Mouse (Mus musculus) G1E-ER4 (cell line): Measurements from ENCODE around the gene Actr10. TPM values are rescaled to one million over a fixed set of nuclear protein-coding genes. Genes with fewer than 3 reads are reported as not detected.

Experiments
- GATA1 ChIP-seq: IDR thresholded peaks from one replicate; pipeline ENCODE4 v1.8.0; 2012; ENCODE audit warnings: low read length, inconsistent platforms
- polyA plus RNA-seq: library from polyadenylated mRNA; stranded (reverse); fragments of >175 nt; gene quantifications from 2 replicates; pipeline ENCODE4 v1.2.3, GENCODE M21; 2012

Gene Actr10
- polyA plus RNA-seq, 1 experiment = 3.1 TPM

DNA sequence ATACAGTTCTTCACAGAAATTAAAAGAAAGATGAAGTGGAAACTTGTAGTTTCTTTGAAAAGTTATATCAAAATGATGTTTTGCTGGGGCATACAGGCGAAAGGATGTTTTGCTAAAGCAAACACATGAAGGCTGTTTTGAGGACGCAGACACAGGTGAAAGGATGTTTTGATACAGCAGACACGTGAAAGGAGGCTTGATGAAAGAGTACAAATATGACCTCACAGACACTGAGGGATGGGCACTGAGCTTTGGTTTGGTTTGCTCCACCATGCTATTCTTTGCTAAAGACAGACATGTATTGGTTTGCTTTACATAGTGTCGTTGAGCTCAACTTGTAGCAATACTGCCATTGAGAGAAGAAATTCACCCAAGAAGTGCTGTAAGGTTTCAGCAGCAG lies 7.9 kb upstream of the Actr10 start:
- no peak for TF ChIP-seq GATA1

DNA sequence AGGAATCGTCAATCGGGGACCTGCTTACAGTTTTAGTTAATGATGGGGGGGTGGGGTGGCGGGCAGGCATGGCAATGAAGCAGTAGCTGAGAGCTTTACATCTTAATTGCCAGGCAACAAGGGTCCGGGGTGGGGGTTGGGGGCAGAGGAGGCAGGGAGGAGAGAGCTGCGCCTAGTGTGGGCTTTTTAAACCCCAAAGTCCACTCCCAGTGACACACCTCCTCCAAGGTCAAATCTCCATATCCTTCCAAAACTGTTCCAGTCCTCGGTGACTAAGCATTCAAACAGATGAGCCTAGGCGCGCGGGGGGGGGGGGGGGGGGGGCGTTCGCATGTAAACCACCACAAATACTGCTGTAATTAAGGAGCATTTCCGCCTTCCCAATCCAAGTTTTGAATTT lies 507 bp upstream of the Actr10 start:
- no peak for TF ChIP-seq GATA1

GRCm38 (mm10) chr12:70940806-70941205 lies 3.1 kb downstream of the Actr10 start:
- TF ChIP-seq GATA1 = no peak

- no peak for TF ChIP-seq GATA1
Measured at GRCm38 (mm10) chr12:70944181-70944580, 6.5 kb downstream of the Actr10 start.

- no peak for TF ChIP-seq GATA1
Measured at GRCm38 (mm10) chr12:70946585-70947256, 9.1 kb downstream of the Actr10 start.

DNA sequence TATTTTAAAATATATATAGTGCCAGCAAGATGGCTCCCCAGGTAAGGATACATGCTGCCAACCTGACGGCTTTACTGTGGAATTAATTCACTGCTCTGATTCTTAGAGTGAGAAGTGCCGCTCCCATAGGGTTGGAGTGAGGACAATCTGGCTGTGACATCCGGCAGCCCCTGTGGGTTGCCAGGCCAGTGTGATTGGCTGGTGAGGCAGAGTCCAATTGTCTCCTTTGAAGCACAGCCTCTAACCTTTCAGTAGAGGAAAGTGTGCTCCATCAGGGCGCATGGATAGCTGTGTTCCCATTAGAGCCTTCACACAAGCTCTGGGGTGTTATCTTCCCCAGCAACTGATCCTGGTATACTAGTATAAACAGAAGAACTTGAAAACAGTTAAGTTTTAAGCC lies 21.0 kb downstream of the Actr10 start:
- TF ChIP-seq GATA1 = no peak

GRCm38 (mm10) chr12:70967581-70967980 lies 29.9 kb downstream of the Actr10 start:
- no peak for TF ChIP-seq GATA1

DNA sequence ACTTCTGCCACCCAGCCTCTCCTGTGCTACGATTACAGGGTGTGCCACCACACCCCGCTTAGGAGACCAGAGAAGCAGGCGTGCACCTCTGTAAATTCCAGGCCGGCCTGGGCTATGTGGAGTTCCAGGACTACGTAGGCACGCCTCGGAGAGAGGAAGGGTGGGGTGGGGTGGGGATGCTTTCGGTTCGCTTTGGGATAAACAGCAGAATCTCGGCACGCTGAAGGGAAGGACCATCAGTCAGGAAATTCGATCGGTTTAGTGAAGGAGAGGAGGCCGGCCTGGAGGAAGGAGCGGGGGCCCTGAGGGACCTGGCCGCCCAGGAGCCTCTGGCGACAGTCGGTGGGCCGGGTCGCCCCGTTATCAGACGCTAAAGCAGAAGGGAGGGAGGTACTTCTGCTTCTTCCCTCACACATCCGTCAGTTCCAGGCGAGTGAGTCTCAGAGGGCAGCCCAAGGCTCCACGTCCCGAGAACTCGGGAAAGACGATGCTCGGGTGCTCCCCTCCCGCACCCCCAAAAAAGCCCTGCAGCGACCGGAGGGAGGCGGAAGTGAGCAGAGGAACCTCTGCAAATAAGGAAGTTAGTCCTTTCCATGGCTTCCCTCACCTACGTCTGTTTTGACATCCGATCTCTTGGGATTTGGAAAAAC lies 30.6 kb downstream of the Actr10 start:
- no peak for TF ChIP-seq GATA1

GRCm38 (mm10) chr12:70968791-70969307 lies 31.2 kb downstream of the Actr10 start:
- TF ChIP-seq GATA1 = no peak

- no peak for TF ChIP-seq GATA1
Measured at GRCm38 (mm10) chr12:70969485-70970184, 32.0 kb downstream of the Actr10 start.

DNA sequence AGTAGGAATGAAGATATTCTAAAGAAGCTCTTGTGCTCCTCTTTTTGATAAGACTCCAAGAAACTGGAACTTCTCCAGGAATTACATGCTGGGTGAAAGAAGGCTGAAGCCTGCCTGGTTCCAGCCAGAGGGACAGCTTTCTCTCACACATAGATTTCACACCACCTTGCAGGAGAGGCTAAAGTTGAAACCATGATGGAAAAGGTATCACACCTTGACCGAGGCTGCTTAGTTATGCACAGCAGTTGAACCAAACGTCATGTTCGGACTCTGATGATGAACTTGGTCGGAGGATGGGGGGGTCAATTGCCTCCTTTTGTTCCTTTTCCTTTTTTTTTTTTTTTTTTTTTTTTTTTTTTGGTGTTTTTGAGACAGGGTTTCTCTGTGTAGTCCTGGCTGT lies 36.2 kb downstream of the Actr10 start:
- no peak for TF ChIP-seq GATA1

DNA sequence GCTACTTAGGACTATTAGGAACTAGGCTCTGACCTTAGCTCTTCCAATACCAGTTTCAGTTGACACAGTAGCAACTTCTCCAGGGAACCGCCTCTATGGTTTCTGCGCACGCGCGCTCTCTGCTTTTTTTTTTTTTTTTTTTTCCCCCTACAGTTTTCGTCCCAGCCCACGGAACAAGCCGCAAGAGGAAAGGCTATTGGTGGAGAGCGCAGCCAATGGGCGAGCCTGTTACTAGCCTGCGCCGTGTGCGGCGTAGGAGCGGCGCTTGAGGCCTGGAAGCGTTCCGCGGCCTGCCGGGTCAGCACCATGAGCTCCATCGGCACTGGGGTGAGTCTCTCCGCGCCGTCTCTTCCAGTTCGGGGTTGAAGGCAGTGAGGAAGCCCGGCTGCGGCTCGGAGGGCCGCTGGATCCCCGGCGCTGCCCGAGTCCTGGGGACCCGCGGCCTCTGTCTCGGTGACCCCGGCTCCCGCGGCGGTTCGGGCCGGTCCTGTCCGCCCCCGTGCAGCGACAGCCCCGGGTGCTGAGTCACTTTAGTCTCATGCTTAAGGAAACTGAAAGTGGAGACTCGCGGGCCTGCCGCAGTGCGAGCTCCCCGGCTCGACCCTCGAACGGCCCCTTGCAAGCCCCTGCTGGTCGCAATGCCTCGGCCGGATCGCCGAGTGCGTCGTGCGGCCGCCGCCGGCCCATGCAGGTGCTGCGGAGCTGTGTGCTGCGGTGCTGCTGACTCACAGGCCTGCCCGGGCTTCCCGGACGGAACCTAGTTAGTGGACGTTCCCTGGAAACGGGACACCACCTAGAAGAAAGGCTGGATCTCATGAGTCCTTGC lies 37.0 kb downstream of the Actr10 start, which contains the start of gene Psma3:
Gene Psma3, plus strand, starts transcription at position 181 of the 826 bp plus-strand sequence.
- TF ChIP-seq GATA1 = no peak

DNA sequence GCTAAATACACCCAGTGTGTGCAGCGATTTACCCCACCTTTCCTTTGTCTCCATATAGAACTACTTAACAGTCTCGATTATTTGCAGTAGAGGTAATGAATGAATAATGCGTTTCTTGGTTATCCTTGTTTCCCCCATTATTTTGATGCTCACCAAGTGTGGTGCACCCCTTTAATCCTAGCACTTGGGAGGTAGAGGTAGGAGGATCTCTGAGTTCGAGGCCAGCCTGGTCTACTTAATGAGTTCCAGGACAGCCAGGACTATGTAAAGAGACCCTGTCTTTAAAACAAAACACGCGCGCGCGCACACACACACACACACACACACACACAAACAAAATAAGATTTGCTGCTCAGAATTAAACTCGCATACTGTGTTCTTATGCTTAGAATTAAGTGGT lies 37.7 kb downstream of the Actr10 start:
- no peak for TF ChIP-seq GATA1

DNA sequence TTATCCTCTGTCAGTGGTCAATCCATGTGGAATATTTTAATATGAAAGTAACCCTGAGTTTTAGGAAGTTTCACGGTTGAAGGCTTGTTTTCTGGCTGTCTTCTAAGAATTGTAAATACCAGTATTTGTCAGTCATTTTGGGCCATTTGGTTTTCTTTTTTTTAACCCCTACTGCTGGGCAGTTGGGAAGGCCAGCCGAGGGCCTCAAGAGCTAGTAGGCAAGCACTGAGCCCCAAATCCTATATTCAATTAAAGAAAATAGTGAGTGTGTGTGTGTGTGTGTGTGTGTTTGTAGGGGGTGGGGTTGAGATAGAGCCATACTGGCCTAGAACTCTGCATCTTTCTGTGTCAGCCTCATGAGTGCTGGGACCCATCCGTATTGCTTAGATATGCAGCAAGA lies 38.2 kb downstream of the Actr10 start:
- no peak for TF ChIP-seq GATA1

DNA sequence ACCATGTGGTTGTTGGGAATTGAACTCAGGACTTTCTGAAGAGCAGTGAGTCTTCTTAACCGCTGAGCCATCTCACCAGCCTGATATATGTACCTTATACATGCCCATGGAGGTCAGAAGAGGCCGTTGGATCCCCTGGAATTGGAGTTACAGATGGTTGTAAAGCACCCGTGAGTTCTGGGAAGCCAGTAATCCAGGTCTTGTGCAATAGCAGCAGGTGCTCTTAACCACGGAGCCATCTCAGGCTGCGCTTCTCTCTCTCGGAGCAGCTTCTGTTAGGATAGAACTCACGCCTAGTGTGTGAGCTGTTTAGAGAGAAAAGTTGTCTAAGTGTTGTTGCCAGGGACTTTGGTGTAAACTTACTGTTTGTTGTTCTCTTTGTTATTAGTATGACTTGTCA lies 40.7 kb downstream of the Actr10 start:
- TF ChIP-seq GATA1 = no peak
